Mouse (Mus musculus): ENCODE measurements around the gene Cdh4.

The Cdh4 gene

GRCm38 (mm10) chr2:179792426-179793133, 350.3 kb downstream of the Cdh4 start:
- no peak for DNase-seq (ENCODE audit: low spot score in 2 of 2)

GRCm38 (mm10) chr2:179794354-179794753, 352.1 kb downstream of the Cdh4 start:
- no peak for DNase-seq (ENCODE audit: low spot score in 2 of 2)

GRCm38 (mm10) chr2:179795452-179795851, 353.2 kb downstream of the Cdh4 start:
- DNase-seq (ENCODE audit: low spot score in 2 of 2) = no peak

- peak; percentile 54 to 65 for DNase-seq (ENCODE audit: low spot score in 2 of 2)
Measured at GRCm38 (mm10) chr2:179799906-179800532, 357.8 kb downstream of the Cdh4 start.

GRCm38 (mm10) chr2:179801042-179801441, 358.8 kb downstream of the Cdh4 start:
- DNase-seq (ENCODE audit: low spot score in 2 of 2) = no peak

- no peak for DNase-seq (ENCODE audit: low spot score in 2 of 2)
Measured at GRCm38 (mm10) chr2:179802411-179802810, 360.2 kb downstream of the Cdh4 start.

- no peak for DNase-seq (ENCODE audit: low spot score in 2 of 2)
Measured at GRCm38 (mm10) chr2:179811086-179811485, 368.9 kb downstream of the Cdh4 start.

- DNase-seq (ENCODE audit: low spot score in 2 of 2) = no peak
Measured at GRCm38 (mm10) chr2:179813035-179813827, 371.0 kb downstream of the Cdh4 start.

- peak; percentile 68 to 70 for DNase-seq (ENCODE audit: low spot score in 2 of 2)
Measured at GRCm38 (mm10) chr2:179824776-179825326, 382.6 kb downstream of the Cdh4 start.

GRCm38 (mm10) chr2:179828968-179829367, 386.7 kb downstream of the Cdh4 start:
- no peak for DNase-seq (ENCODE audit: low spot score in 2 of 2)

- no peak for DNase-seq (ENCODE audit: low spot score in 2 of 2)
Measured at GRCm38 (mm10) chr2:179829972-179830371, 387.7 kb downstream of the Cdh4 start.

GRCm38 (mm10) chr2:179834892-179835291, 392.7 kb downstream of the Cdh4 start:
- no peak for DNase-seq (ENCODE audit: low spot score in 2 of 2)

- DNase-seq (ENCODE audit: low spot score in 2 of 2) = no peak
Measured at GRCm38 (mm10) chr2:179835570-179835969, 393.3 kb downstream of the Cdh4 start.

GRCm38 (mm10) chr2:179837186-179837585, 395.0 kb downstream of the Cdh4 start:
- DNase-seq (ENCODE audit: low spot score in 2 of 2) = no peak

GRCm38 (mm10) chr2:179838036-179838435, 395.8 kb downstream of the Cdh4 start:
- no peak for DNase-seq (ENCODE audit: low spot score in 2 of 2)

GRCm38 (mm10) chr2:179842610-179843389, 400.6 kb downstream of the Cdh4 start:
- no peak for DNase-seq (ENCODE audit: low spot score in 2 of 2)

- DNase-seq (ENCODE audit: low spot score in 2 of 2) = no peak
Measured at GRCm38 (mm10) chr2:179849732-179850131, 407.5 kb downstream of the Cdh4 start.

- no peak for DNase-seq (ENCODE audit: low spot score in 2 of 2)
Measured at GRCm38 (mm10) chr2:179852169-179852568, 409.9 kb downstream of the Cdh4 start.

- DNase-seq (ENCODE audit: low spot score in 2 of 2) = no peak
Measured at GRCm38 (mm10) chr2:179852862-179853261, 410.6 kb downstream of the Cdh4 start.

- DNase-seq (ENCODE audit: low spot score in 2 of 2) = no peak
Measured at GRCm38 (mm10) chr2:179853892-179854291, 411.7 kb downstream of the Cdh4 start.

- no peak for DNase-seq (ENCODE audit: low spot score in 2 of 2)
Measured at GRCm38 (mm10) chr2:179857086-179857485, 414.9 kb downstream of the Cdh4 start.

GRCm38 (mm10) chr2:179862676-179863075, 420.4 kb downstream of the Cdh4 start:
- DNase-seq (ENCODE audit: low spot score in 2 of 2) = no peak
